Mouse (Mus musculus) bone marrow macrophage, adult 2 months (primary cell): ENCODE data around the gene Slc4a8.

Experiments
- CTCF ChIP-seq: IDR thresholded peaks from 2 replicates; pipeline ENCODE4 v1.5.1; 2012; ENCODE audit warnings: low read depth, mild to moderate bottlenecking, low read length, moderate library complexity
- POLR2A ChIP-seq: IDR thresholded peaks from 2 replicates; pipeline ENCODE4 v1.6.1; 2012; ENCODE audit warnings: mild to moderate bottlenecking, low read depth, low read length, borderline replicate concordance

DNA sequence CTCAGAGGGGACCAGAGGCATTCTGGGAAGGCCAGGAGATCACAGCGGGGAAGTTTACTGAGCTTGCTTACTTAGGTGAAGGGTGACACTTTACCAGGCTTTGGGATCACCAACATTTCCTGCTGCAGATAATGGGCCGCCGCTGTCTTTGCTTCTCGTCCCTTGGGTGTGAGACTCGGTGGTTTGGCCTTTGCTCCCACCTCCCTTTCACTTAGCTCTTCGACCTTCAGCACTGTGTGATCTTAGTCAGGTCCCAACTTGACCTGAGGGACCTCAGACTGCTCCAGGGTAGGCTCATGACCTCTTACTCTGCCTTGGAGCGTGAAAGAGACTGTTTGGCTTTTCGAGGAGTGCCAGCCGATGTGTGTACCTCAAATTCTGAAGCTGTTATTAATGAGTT is 30.5 kb upstream of the Slc4a8 start:
- no peak for TF ChIP-seq CTCF
- TF ChIP-seq POLR2A, result no peak
